Mouse (Mus musculus) MEL (cell line): Measurements from ENCODE around the gene Scn1b. TPM values are rescaled to one million over a fixed set of nuclear protein-coding genes. Genes with fewer than 3 reads are reported as not detected.

Experiments used
- DNase-seq: peaks from one replicate; pipeline ENCODE4 v3.0.0; 2011; ENCODE audit warnings: low read depth, low spot score
- H3K27ac ChIP-seq: 2 replicates; pipeline ENCODE4 v1.5.1; 2012; ENCODE audit warnings: low read depth, mild to moderate bottlenecking, control low read depth, low read length, moderate library complexity; ENCODE audit not compliant: control insufficient read depth
- H3K27me3 ChIP-seq, 2 experiments: fragments of 150-350 bp in 1 of 2; sonication (generic) in 1 of 2; 2 replicates each; pipeline ENCODE4 v1.6.1; 2012; ENCODE audit warnings: low read length in 2 of 2, mild to moderate bottlenecking in 2 of 2, improper control_type of control experiment in 1 of 2, moderate library complexity in 1 of 2; ENCODE audit not compliant: insufficient read depth in 2 of 2, control insufficient read depth in 1 of 2
- H3K36me3 ChIP-seq, 2 experiments: 2 replicates each; pipeline ENCODE4 v1.6.1; 2012 to 2014; ENCODE audit warnings: low read length in 2 of 2, improper control_type of control experiment in 1 of 2, inconsistent platforms in 1 of 2, mild to moderate bottlenecking in 1 of 2; ENCODE audit not compliant: insufficient read depth in 2 of 2, control insufficient read depth in 1 of 2
- H3K4me1 ChIP-seq, 2 experiments: fragments of 150-350 bp in 1 of 2; sonication (generic) in 1 of 2; 2 replicates each; pipeline ENCODE4 v1.6.1; 2012; ENCODE audit warnings: low read length in 2 of 2, improper control_type of control experiment in 1 of 2, mild to moderate bottlenecking in 1 of 2; ENCODE audit not compliant: insufficient read depth in 2 of 2, control insufficient read depth in 1 of 2
- H3K4me3 ChIP-seq, 2 experiments: fragments of 150-350 bp in 1 of 2; sonication (generic) in 1 of 2; 2 replicates each; pipeline ENCODE4 v1.5.1; 2012; ENCODE audit warnings: low read depth in 2 of 2, low read length in 2 of 2, mild to moderate bottlenecking in 2 of 2, moderate library complexity in 2 of 2, control low read depth in 1 of 2, improper control_type of control experiment in 1 of 2; ENCODE audit not compliant: control insufficient read depth in 1 of 2, insufficient read depth in 1 of 2
- H3K79me2 ChIP-seq: 2 replicates; pipeline ENCODE4 v1.6.1; 2012; ENCODE audit warnings: mild to moderate bottlenecking, low read length, moderate library complexity; ENCODE audit not compliant: control insufficient read depth, poor library complexity, insufficient read depth
- H3K9ac ChIP-seq: 2 replicates; pipeline ENCODE4 v1.6.1; 2012; ENCODE audit warnings: low read depth, mild to moderate bottlenecking, control low read depth, low read length, moderate library complexity; ENCODE audit not compliant: control insufficient read depth, poor library complexity, severe bottlenecking
- H3K9me3 ChIP-seq: fragments of 150-350 bp; sonication (generic); replicated peaks from 2 replicates; pipeline ENCODE4 v1.6.1; 2012; ENCODE audit warnings: mild to moderate bottlenecking, low read length, improper control_type of control experiment, moderate library complexity; ENCODE audit not compliant: insufficient read depth
- E2F4 ChIP-seq: IDR thresholded peaks from 2 replicates; pipeline ENCODE4 v1.6.1; 2011; ENCODE audit warnings: low read depth, low read length, improper control_type of control experiment, borderline replicate concordance
- ELF1 ChIP-seq: IDR thresholded peaks from 2 replicates; pipeline ENCODE4 v1.6.1; 2014; ENCODE audit warnings: low read depth, mild to moderate bottlenecking, inconsistent platforms, low read length, improper control_type of control experiment, moderate library complexity
- ETS1 ChIP-seq: IDR thresholded peaks from 2 replicates; pipeline ENCODE4 v1.6.1; 2012; ENCODE audit warnings: low read depth, mild to moderate bottlenecking, inconsistent platforms, low read length, improper control_type of control experiment, moderate library complexity
- MAZ ChIP-seq: IDR thresholded peaks from 2 replicates; pipeline ENCODE4 v1.6.1; 2012; ENCODE audit warnings: low read depth, mild to moderate bottlenecking, inconsistent platforms, low read length, improper control_type of control experiment
- MXI1 ChIP-seq: IDR thresholded peaks from 2 replicates; pipeline ENCODE4 v1.6.1; 2011; ENCODE audit warnings: mild to moderate bottlenecking, low read depth, low read length, improper control_type of control experiment
- MYB ChIP-seq: IDR thresholded peaks from 2 replicates; pipeline ENCODE4 v1.6.1; 2011; ENCODE audit warnings: mild to moderate bottlenecking, low read depth, low read length, improper control_type of control experiment
- MYC ChIP-seq: IDR thresholded peaks from 2 replicates; pipeline ENCODE4 v1.6.1; 2011; ENCODE audit warnings: low read depth, mild to moderate bottlenecking, low read length, improper control_type of control experiment, moderate library complexity
- NELFE ChIP-seq: IDR thresholded peaks from 2 replicates; pipeline ENCODE4 v1.6.1; 2011; ENCODE audit warnings: low read depth, low read length, improper control_type of control experiment
- NRF1 ChIP-seq: IDR thresholded peaks from 2 replicates; pipeline ENCODE4 v1.6.1; 2014; ENCODE audit warnings: low read depth, mild to moderate bottlenecking, inconsistent platforms, low read length, improper control_type of control experiment, moderate library complexity; ENCODE audit not compliant: poor library complexity, insufficient read depth, severe bottlenecking
- POLR2A ChIP-seq, 2 experiments: IDR thresholded peaks; 2 replicates each; pipeline ENCODE4 v1.6.1; 2011 to 2012; ENCODE audit warnings: low read length in 2 of 2, mild to moderate bottlenecking in 2 of 2, control low read depth in 1 of 2, improper control_type of control experiment in 1 of 2, low read depth in 1 of 2, moderate library complexity in 1 of 2; ENCODE audit not compliant: control insufficient read depth in 1 of 2, insufficient read depth in 1 of 2, poor library complexity in 1 of 2
- TAL1 ChIP-seq: IDR thresholded peaks from 2 replicates; pipeline ENCODE4 v1.6.1; 2012; ENCODE audit warnings: mild to moderate bottlenecking, inconsistent platforms, low read length, moderate library complexity, mixed read lengths
- UBTF ChIP-seq: IDR thresholded peaks from 2 replicates; pipeline ENCODE4 v1.6.1; 2012; ENCODE audit warnings: low read depth, mild to moderate bottlenecking, inconsistent platforms, low read length, improper control_type of control experiment, moderate library complexity, borderline replicate concordance; ENCODE audit not compliant: insufficient read depth
- USF1 ChIP-seq: IDR thresholded peaks from 2 replicates; pipeline ENCODE4 v1.6.1; 2014; ENCODE audit warnings: low read depth, mild to moderate bottlenecking, inconsistent platforms, low read length, improper control_type of control experiment, moderate library complexity
- ZKSCAN1 ChIP-seq: IDR thresholded peaks from 2 replicates; pipeline ENCODE4 v1.6.1; 2012; ENCODE audit warnings: low read depth, mild to moderate bottlenecking, inconsistent platforms, low read length, improper control_type of control experiment, moderate library complexity
- ZMIZ1 ChIP-seq: IDR thresholded peaks from 2 replicates; pipeline ENCODE4 v1.6.1; 2012; ENCODE audit warnings: low read depth, mild to moderate bottlenecking, inconsistent platforms, low read length, improper control_type of control experiment, moderate library complexity
- ZNF384 ChIP-seq: IDR thresholded peaks from 2 replicates; pipeline ENCODE4 v1.6.1; 2012; ENCODE audit warnings: low read depth, mild to moderate bottlenecking, inconsistent platforms, low read length, improper control_type of control experiment
- polyA plus RNA-seq, 2 experiments: library from polyadenylated mRNA; stranded (reverse) in 1 of 2; unstranded in 1 of 2; fragments of >175 nt in 1 of 2; fragments of >200 nt in 1 of 2; gene quantifications; 2 replicates each; pipeline versions ENCODE4 v1.2.1 to v1.2.4; 2012; ENCODE audit warnings: low replicate concordance in 2 of 2, low read depth in 1 of 2; ENCODE audit not compliant: insufficient read length in 2 of 2, insufficient read depth in 1 of 2, missing spikeins in 1 of 2
- total RNA-seq: library from RNA; depleted of rRNA; stranded (reverse); fragments of 300-350 nt; gene quantifications from 2 replicates; pipeline ENCODE4 v1.2.3, GENCODE M21; 2012

Gene Scn1b
- total and polyA plus RNA-seq, 3 experiments: not detected

GRCm38 (mm10) chr7:31150566-31151300, 23.9 kb upstream of the Scn1b start:
- TF ChIP-seq ETS1 (no peak), NRF1 (no peak; the same call in 1 of the 2 replicates), UBTF (0 out of 2 replicates have a peak, but pooled peaks have one; percentile 61), MXI1 (peak; percentile 53), ELF1 (peak; percentile 16; the same call in 1 of the 2 replicates), ZNF384 (no peak), ZMIZ1 (peak; percentile 20; the same call in 1 of the 2 replicates), NELFE (no peak), E2F4 (no peak), POLR2A (IDR thresholded peaks at IDR 0.05; ENCODE audit: control insufficient read depth in 1 of 2, insufficient read depth in 1 of 2, low read depth in 1 of 2, low read length in 2 of 2, poor library complexity in 1 of 2) (peak; percentile 60 to 67; a peak in 2 of 4 replicates), MAZ (peak; percentile 92), MYB (no peak)
- peak; percentile 84 for DNase-seq
- H3K4me1 ChIP-seq: peaks cover 0 to 27% of the 10 kb centered on the region in 2 experiments; a peak in 3 of 4 replicates
- no peaks in the 10 kb centered on the region for H3K27me3 ChIP-seq
- H3K4me3 ChIP-seq: peak overlapping the region; percentile 80 to 98
- H3K36me3 ChIP-seq: peaks cover 0 to 9% of the 10 kb centered on the region in 2 experiments; a peak in 2 of 4 replicates
- H3K9ac ChIP-seq: peak overlapping the region; percentile 93
- no peaks in the 10 kb centered on the region for H3K9me3 ChIP-seq
- H3K27ac ChIP-seq: peak overlapping the region; percentile 82
- peaks cover 23% of the 10 kb centered on the region for H3K79me2 ChIP-seq

GRCm38 (mm10) chr7:31149751-31150565, 23.2 kb upstream of the Scn1b start:
- Histone ChIP-seq H3K4me1 (peaks cover 0 to 27% of the 10 kb centered on the region in 2 experiments; a peak in 3 of 4 replicates), H3K79me2 (peaks cover 23% of the 10 kb centered on the region), H3K27me3 (no peaks in the 10 kb centered on the region), H3K27ac (no peak overlapping the region), H3K36me3 (peaks cover 0 to 9% of the 10 kb centered on the region in 2 experiments; a peak in 2 of 4 replicates), H3K4me3 (peak overlapping the region; percentile 80 to 98), H3K9me3 (no peaks in the 10 kb centered on the region), H3K9ac (peak overlapping the region; percentile 93)
- TF ChIP-seq MAZ (no peak), ETS1 (0 out of 2 replicates have a peak, but pooled peaks have one; percentile 8), TAL1 (no peak), USF1 (no peak), MYC (0 out of 2 replicates have a peak, but pooled peaks have one; percentile 15), ZKSCAN1 (no peak), MXI1 (peak; percentile 66; the same call in 1 of the 2 replicates)
- peak; percentile 61 for DNase-seq
